Mouse (Mus musculus) liver, embryonic 16.5 days (tissue): ENCODE results near the gene BC028528. TPM values are rescaled to one million over a fixed set of nuclear protein-coding genes. Genes with fewer than 3 reads are reported as not detected.
A peak's percentile ranks its signal among the peaks of the same experiment; 100 is the strongest.
"Not testable (repeated sequence)": the region's sequence is repeated elsewhere in the genome, so short reads cannot be mapped to it uniquely, and the experiment has no call there.

Experiments used
- ATAC-seq: fragments of 200-750 bp; cut with Nextera tagmentation; 2 replicates; pipeline ENCODE4 v1.8.0; 2017; ENCODE audit warnings: low read depth, mild to moderate bottlenecking, moderate number of reproducible peaks, moderate library complexity
- H3K27ac ChIP-seq: fragments of 300-500 bp; sonication (generic); 2 replicates; pipeline ENCODE4 v1.5.1; 2014; ENCODE audit warnings: mild to moderate bottlenecking, low read length
- H3K27me3 ChIP-seq: fragments of 300-500 bp; sonication (generic); 2 replicates; pipeline ENCODE4 v1.6.1; 2014; ENCODE audit warnings: low read depth, low read length, mixed read lengths; ENCODE audit not compliant: control insufficient read depth, insufficient read depth
- H3K36me3 ChIP-seq: fragments of 300-500 bp; sonication (generic); 2 replicates; pipeline ENCODE4 v1.6.1; 2014; ENCODE audit warnings: mild to moderate bottlenecking; ENCODE audit not compliant: control insufficient read depth, insufficient read depth
- H3K4me1 ChIP-seq: fragments of 300-500 bp; sonication (generic); 2 replicates; pipeline ENCODE4 v1.6.1; 2014; ENCODE audit warnings: low read depth, low read length, mixed read lengths; ENCODE audit not compliant: control insufficient read depth
- H3K4me2 ChIP-seq: fragments of 300-500 bp; sonication (generic); 2 replicates; pipeline ENCODE4 v1.6.1; 2014; ENCODE audit warnings: low read depth, low read length, mixed read lengths
- H3K4me3 ChIP-seq: fragments of 300-500 bp; sonication (generic); 2 replicates; pipeline ENCODE4 v1.5.1; 2014; ENCODE audit warnings: low read depth, mild to moderate bottlenecking, low read length
- H3K9ac ChIP-seq: fragments of 300-500 bp; sonication (generic); 2 replicates; pipeline ENCODE4 v1.6.1; 2014; ENCODE audit warnings: low read depth, low read length
- H3K9me3 ChIP-seq: fragments of 300-500 bp; sonication (generic); replicated peaks from 2 replicates; pipeline ENCODE4 v1.6.1; 2016; ENCODE audit warnings: low read length; ENCODE audit not compliant: control insufficient read depth
- WGBS: fragments of 180-500 bp; shearing (Covaris S2); extraction: QIAGEN DNeasy Blood & Tissue Kit; methylation state at CpG from one replicate; pipeline ENCODE4 v1.1.7; 2014; ENCODE audit not compliant: insufficient replicate concordance; 5-methylcytosine and 5-hydroxymethylcytosine counted together
- polyA plus RNA-seq: library from polyadenylated mRNA; unstranded; fragments of >200 nt; fragmentation: Nextera tagmentation; extraction: Ambion mirVana; gene quantifications from 2 replicates; pipeline ENCODE4 v1.2.1, GENCODE M21; 2015

BC028528 gene
- polyA plus RNA-seq, 1 experiment from 2014 or later: 6.8 TPM

GRCm38 (mm10) chr3:95902373-95902625 is 10.5 kb upstream of the BC028528 start:
- H3K27ac ChIP-seq: no peak overlapping the region
- H3K36me3 ChIP-seq: no peaks in the 10 kb centered on the region
- no peak overlapping the region for H3K9ac ChIP-seq
- H3K4me3 ChIP-seq: no peak overlapping the region
- H3K9me3 ChIP-seq: no peaks in the 10 kb centered on the region
- no peak for ATAC-seq
- H3K27me3 ChIP-seq: peaks cover 57% of the 10 kb centered on the region
- H3K4me1 ChIP-seq: peaks cover 7% of the 10 kb centered on the region
- no peak overlapping the region for H3K4me2 ChIP-seq

GRCm38 (mm10) chr3:95901616-95902372 is 10.0 kb upstream of the BC028528 start:
- 64% methylated on average over 9 of the region's 9 CpGs for WGBS
- H3K4me1 ChIP-seq: peaks cover 2% of the 10 kb centered on the region; the same call in 1 of the 2 replicates
- H3K36me3 ChIP-seq: no peaks in the 10 kb centered on the region
- no peak overlapping the region for H3K4me3 ChIP-seq
- no peak overlapping the region for H3K27ac ChIP-seq
- ATAC-seq: no peak
- peaks cover 52% of the 10 kb centered on the region for H3K27me3 ChIP-seq
- no peak overlapping the region for H3K9ac ChIP-seq
- H3K4me2 ChIP-seq: no peak overlapping the region
- no peaks in the 10 kb centered on the region for H3K9me3 ChIP-seq

GRCm38 (mm10) chr3:95899800-95900524 is 8.2 kb upstream of the BC028528 start:
- Histone ChIP-seq H3K36me3 (no peaks in the 10 kb centered on the region), H3K4me2 (no peak overlapping the region), H3K4me1 (peaks cover 3% of the 10 kb centered on the region), H3K9me3 (no peaks in the 10 kb centered on the region), H3K9ac (no peak overlapping the region), H3K4me3 (no peak overlapping the region), H3K27me3 (peaks cover 34% of the 10 kb centered on the region), H3K27ac (no peak overlapping the region)
- WGBS: 56% methylated on average over 13 of the region's 13 CpGs
- ATAC-seq: no peak

- WGBS: 87% methylated on average over 7 of the region's 7 CpGs
- not testable (repeated sequence) for H3K4me3 ChIP-seq, ATAC-seq, H3K27me3 ChIP-seq, H3K27ac ChIP-seq, H3K4me2 ChIP-seq, H3K9ac ChIP-seq, H3K36me3 ChIP-seq, H3K9me3 ChIP-seq
- peaks cover 26% of the 10 kb centered on the region for H3K4me1 ChIP-seq
These were observed 3.7 kb upstream of the BC028528 start for GRCm38 (mm10) chr3:95895501-95895900.

GRCm38 (mm10) chr3:95894317-95895160 is 2.7 kb upstream of the BC028528 start:
- Histone ChIP-seq H3K9me3 (no peaks in the 10 kb centered on the region), H3K36me3 (no peaks in the 10 kb centered on the region), H3K4me3 (peak overlapping the region; percentile 69), H3K27me3 (no peaks in the 10 kb centered on the region), H3K4me1 (peaks cover 26% of the 10 kb centered on the region), H3K27ac (peak overlapping the region; percentile 72), H3K4me2 (peak overlapping the region; percentile 90), H3K9ac (peak overlapping the region; percentile 71)
- ATAC-seq: no peak
- WGBS: 4% methylated on average over 16 of the region's 16 CpGs

- Histone ChIP-seq H3K9ac (peak within 1 kb of the TSS; percentile 71), H3K4me2 (peak within 1 kb of the TSS; percentile 90), H3K27ac (peak within 1 kb of the TSS; percentile 72), H3K4me3 (peak within 1 kb of the TSS; percentile 69), H3K4me1 (peaks cover 26% of the 10 kb centered on the region)
- 0% methylated on average over 19 of the region's 43 CpGs for WGBS
- not testable (repeated sequence) for H3K9me3 ChIP-seq, H3K27me3 ChIP-seq, H3K36me3 ChIP-seq
- peak; percentile 99 for ATAC-seq
These were observed 2.0 kb upstream of the BC028528 start, which contains the start of gene Aph1a for GRCm38 (mm10) chr3:95893606-95894316. Gene Aph1a (plus strand): TSS chr3:95893969.

GRCm38 (mm10) chr3:95893126-95893525 is 1.3 kb upstream of the BC028528 start:
- WGBS: 10% methylated on average over 7 of the region's 7 CpGs

More at GRCm38 (mm10) chr3:95893126-95893525, 1.3 kb upstream of the BC028528 start:
- Histone ChIP-seq H3K9ac (peak overlapping the region; percentile 51), H3K27me3 (no peaks in the 10 kb centered on the region), H3K4me2 (peak overlapping the region; percentile 84), H3K4me3 (peak overlapping the region; percentile 69), H3K4me1 (peaks cover 26% of the 10 kb centered on the region), H3K36me3 (no peaks in the 10 kb centered on the region), H3K9me3 (no peaks in the 10 kb centered on the region), H3K27ac (0 out of 2 replicates have a peak overlapping the region, but pooled peaks have one; percentile 65)
- no peak for ATAC-seq
